ENCODE assay signal across 19 mouse cellular contexts in the genomic region with DNA sequence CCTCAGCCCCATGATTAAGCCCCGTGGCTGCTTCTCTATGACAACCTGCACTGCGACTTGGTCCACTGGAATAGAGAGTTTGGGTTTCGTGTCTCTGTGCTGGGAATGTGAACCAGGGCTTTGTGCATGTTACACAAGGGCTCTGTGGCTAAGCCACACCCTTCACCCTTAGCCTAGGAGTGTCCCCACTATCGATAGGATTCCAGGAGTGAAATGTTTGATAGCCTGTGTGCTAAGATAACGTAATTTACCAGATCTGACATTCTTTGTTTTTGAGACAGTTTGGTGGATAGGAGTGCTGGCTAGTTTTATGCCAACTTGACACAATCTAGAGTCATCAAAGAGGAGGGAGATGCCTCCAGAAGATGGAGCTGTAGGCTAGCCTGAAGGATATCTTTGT. TPM values are rescaled to one million over a fixed set of nuclear protein-coding genes. Genes with fewer than 3 reads are reported as not detected.
DNase-seq lines count a peak whose midpoint lies in the region; ATAC-seq and TF ChIP-seq lines count a peak whose summit lies in the region.
"Had no signal": no experiment of that assay in that cellular context is flagged by ENCODE, and none has a peak within 500 bp of the region (broad histone marks: within the 10 kb centered on the region; RNA-seq: fewer than 3 reads in every experiment).

No protein-coding gene starts in this region.

- TF ChIP-seq CTCF in left cerebral cortex, adult 2 months (IDR thresholded peaks at IDR 0.05): peak; percentile 19

- H3K9me3 ChIP-seq in forebrain, embryonic 13.5 days (replicated peaks): no peaks in the 10 kb centered on the region
- H3K9me3 ChIP-seq in forebrain, embryonic 10.5 days: peaks cover under 1% of the 10 kb centered on the region; the same call in 1 of the 2 replicates
- H3K9me3 ChIP-seq: forebrain, embryonic 12.5 days; hindbrain, embryonic 12.5 days had no signal

- DNase-seq in forebrain, embryonic 10.5 days (ENCODE audit: extremely low spot score, low spot score): no peak
- DNase-seq in left cerebral cortex, adult 2 months (ENCODE audit: extremely low spot score in 1 of 2, low spot score in 2 of 2): no peak
- DNase-seq in left cerebral cortex, postnatal 10 days (ENCODE audit: extremely low spot score in 1 of 2, low spot score in 2 of 2): no peak
- peak; percentile 58 for DNase-seq in c-Kit-positive CD71-positive TER-119-negative erythroid progenitor cells, embryonic 14.5 days (ENCODE audit: low read depth)
- DNase-seq in adipocyte (ENCODE audit: low spot score): no peak
- DNase-seq: cerebellum, adult 8-10 months; gastrocnemius, adult 2 months; heart, adult 18-20 months; kidney, adult 11 months; lung, postnatal 4 days; midbrain, embryonic 14.5 days; right cerebral cortex, postnatal 14 days had no signal

- H3K27ac ChIP-seq in forebrain, embryonic 13.5 days: no peak overlapping the region
- H3K27ac ChIP-seq in forebrain, embryonic 10.5 days: no peak overlapping the region
- no peak overlapping the region for H3K27ac ChIP-seq in left cerebral cortex, adult 2 months
- H3K27ac ChIP-seq: forebrain, embryonic 12.5 days; gastrocnemius, adult 2 months; hindbrain, embryonic 12.5 days had no signal

- peaks cover 33% of the 10 kb centered on the region for H3K4me1 ChIP-seq in forebrain, embryonic 13.5 days
- H3K4me1 ChIP-seq in forebrain, embryonic 10.5 days: peaks cover 44% of the 10 kb centered on the region

- WGBS in forebrain, embryonic 13.5 days: 79% methylated on average over 5 of the region's 5 CpGs
- 77% methylated on average over 5 of the region's 5 CpGs for WGBS in forebrain, embryonic 10.5 days

- H3K9ac ChIP-seq in forebrain, embryonic 13.5 days: 0 out of 2 replicates have a peak overlapping the region, but pooled peaks have one; percentile 5
- H3K9ac ChIP-seq: forebrain, embryonic 12.5 days; hindbrain, embryonic 12.5 days had no signal

- intact Hi-C loops in left cerebral cortex, adult 2 months (cut with DNase I): no loop called here
- intact Hi-C loops in left cerebral cortex, postnatal 10 days (cut with DNase I): loop anchor here (10.0 kb wide), 1 partner anchor 373 kb away; no protein-coding TSS in a partner anchor

- no peak overlapping the region for H3K4me2 ChIP-seq in forebrain, embryonic 13.5 days
- H3K4me2 ChIP-seq: forebrain, embryonic 12.5 days; hindbrain, embryonic 12.5 days had no signal

- no peak overlapping the region for H3K4me3 ChIP-seq in forebrain, embryonic 13.5 days
- H3K4me3 ChIP-seq in forebrain, embryonic 10.5 days: no peak overlapping the region
- no peak overlapping the region for H3K4me3 ChIP-seq in left cerebral cortex, adult 2 months
- H3K4me3 ChIP-seq: forebrain, embryonic 12.5 days; gastrocnemius, adult 2 months; hindbrain, embryonic 12.5 days had no signal

- no peaks in the 10 kb centered on the region for H3K36me3 ChIP-seq in forebrain, embryonic 13.5 days (ENCODE audit: poor library complexity, severe bottlenecking)
- no peaks in the 10 kb centered on the region for H3K36me3 ChIP-seq in forebrain, embryonic 10.5 days (replicated peaks)
- H3K36me3 ChIP-seq: forebrain, embryonic 12.5 days; hindbrain, embryonic 12.5 days had no signal

- no peak for ATAC-seq in forebrain, embryonic 13.5 days
- peak; percentile 35 for ATAC-seq in megakaryocyte progenitor cell, adult 5-6 weeks (replicated peaks; ENCODE audit: poor library complexity)
- no peak for ATAC-seq in granulocyte monocyte progenitor cell, adult 5-6 weeks (replicated peaks; ENCODE audit: poor library complexity, severe bottlenecking)

- H3K27me3 ChIP-seq in forebrain, embryonic 13.5 days: peaks cover 19% of the 10 kb centered on the region
- peaks cover 48% of the 10 kb centered on the region for H3K27me3 ChIP-seq in forebrain, embryonic 10.5 days (ENCODE audit: poor library complexity, severe bottlenecking)

RNA-seq across cellular contexts. Expression of a gene that starts 4.3 kb away (rescaled TPM):
- 4.7 and 5.1 TPM in 2 replicates for polyA plus RNA-seq in forebrain, embryonic 13.5 days (2015; fragmentation: Nextera tagmentation; extraction: Ambion mirVana)
- 1.4 TPM in 2 replicates for polyA plus RNA-seq in forebrain, embryonic 10.5 days (2016; fragmentation: Nextera tagmentation; extraction: Ambion mirVana)
- total RNA-seq in left cerebral cortex, adult 2 months (2021): 1 to 10 TPM; 6.8 to 6.9 TPM
- total RNA-seq in left cerebral cortex, postnatal 10 days (2021): 1 to 10 TPM; 7.7 to 8.3 TPM
- total RNA-seq in megakaryocyte progenitor cell, adult 5-6 weeks (2015): 0.12 and 0.15 TPM in 2 replicates
- not detected in 2 replicates for total RNA-seq in megakaryocyte progenitor cell, adult 5-6 weeks (2017)
- total RNA-seq in granulocyte monocyte progenitor cell, adult 5-6 weeks (2014; fragmentation: Nextera tagmentation): 0.41 and 0.75 TPM in 2 replicates
- total RNA-seq in granulocyte monocyte progenitor cell, adult 5-6 weeks (2017): not detected in 2 replicates
- total RNA-seq: liver, adult 2 months had no signal
- polyA plus RNA-seq: liver, adult 2 months had no signal

RNA-seq across cellular contexts. Expression of a gene that starts 4.4 kb away (rescaled TPM):
- polyA plus RNA-seq in forebrain, embryonic 13.5 days (2015; fragmentation: Nextera tagmentation; extraction: Ambion mirVana): 16.8 and 16.9 TPM in 2 replicates
- polyA plus RNA-seq in forebrain, embryonic 10.5 days (2016; fragmentation: Nextera tagmentation; extraction: Ambion mirVana): 24.4 and 26.6 TPM in 2 replicates
- 10 to 100 TPM; 14.4 to 14.6 TPM for total RNA-seq in left cerebral cortex, adult 2 months (2021)
- total RNA-seq in left cerebral cortex, postnatal 10 days (2021): 10 to 100 TPM; 11.9 to 13.0 TPM
- 61.3 and 68.9 TPM in 2 replicates for total RNA-seq in megakaryocyte progenitor cell, adult 5-6 weeks (2015)
- 18.3 and 31.4 TPM in 2 replicates for total RNA-seq in megakaryocyte progenitor cell, adult 5-6 weeks (2017)
- 50.4 and 71.3 TPM in 2 replicates for total RNA-seq in granulocyte monocyte progenitor cell, adult 5-6 weeks (2014; fragmentation: Nextera tagmentation)
- total RNA-seq in granulocyte monocyte progenitor cell, adult 5-6 weeks (2017): 23.4 and 28.3 TPM in 2 replicates

RNA-seq across cellular contexts. Expression of a gene that starts 18.8 kb away (rescaled TPM):
- polyA plus RNA-seq in forebrain, embryonic 13.5 days (2015; fragmentation: Nextera tagmentation; extraction: Ambion mirVana): not detected in 2 replicates
- not detected in 2 replicates for polyA plus RNA-seq in forebrain, embryonic 10.5 days (2016; fragmentation: Nextera tagmentation; extraction: Ambion mirVana)
- total RNA-seq in left cerebral cortex, adult 2 months (2021): not detected
- under 1 TPM; 0.41 to 0.54 TPM for total RNA-seq in left cerebral cortex, postnatal 10 days (2021)
- 3.6 and 4.5 TPM in 2 replicates for total RNA-seq in megakaryocyte progenitor cell, adult 5-6 weeks (2015)
- total RNA-seq in megakaryocyte progenitor cell, adult 5-6 weeks (2017): 10.4 and 11.5 TPM in 2 replicates
- 1.8 and 6.4 TPM in 2 replicates for total RNA-seq in granulocyte monocyte progenitor cell, adult 5-6 weeks (2014; fragmentation: Nextera tagmentation)
- 7.6 and 13.5 TPM in 2 replicates for total RNA-seq in granulocyte monocyte progenitor cell, adult 5-6 weeks (2017)
- polyA plus RNA-seq: forebrain, embryonic 12.5 days; heart, postnatal 0 days; hindbrain, embryonic 12.5 days; midbrain, embryonic 14.5 days had no signal

RNA-seq across cellular contexts. Expression of a gene that starts 44.6 kb away (rescaled TPM):
- polyA plus RNA-seq in forebrain, embryonic 13.5 days (2015; fragmentation: Nextera tagmentation; extraction: Ambion mirVana): 0.14 TPM in 1 of 2 replicates, not detected in the other
- polyA plus RNA-seq in forebrain, embryonic 10.5 days (2016; fragmentation: Nextera tagmentation; extraction: Ambion mirVana): 0.36 and 0.88 TPM in 2 replicates
- total RNA-seq in left cerebral cortex, adult 2 months (2021): under 1 TPM; 0.20 to 0.63 TPM
- under 1 TPM; 0.47 to 0.57 TPM for total RNA-seq in left cerebral cortex, postnatal 10 days (2021)
- total RNA-seq in megakaryocyte progenitor cell, adult 5-6 weeks (2015): not detected in 2 replicates
- not detected in 2 replicates for total RNA-seq in megakaryocyte progenitor cell, adult 5-6 weeks (2017)
- total RNA-seq in granulocyte monocyte progenitor cell, adult 5-6 weeks (2014; fragmentation: Nextera tagmentation): not detected in 2 replicates
- not detected in 2 replicates for total RNA-seq in granulocyte monocyte progenitor cell, adult 5-6 weeks (2017)
- total RNA-seq: gastrocnemius, adult 2 months; heart, adult 18-20 months; liver, adult 2 months had no signal
- polyA plus RNA-seq: heart, postnatal 0 days; liver, adult 2 months had no signal

RNA-seq across cellular contexts. Expression of a gene that starts 45.6 kb away (rescaled TPM):
- 89.6 and 99.1 TPM in 2 replicates for polyA plus RNA-seq in forebrain, embryonic 13.5 days (2015; fragmentation: Nextera tagmentation; extraction: Ambion mirVana)
- 174 and 177 TPM in 2 replicates for polyA plus RNA-seq in forebrain, embryonic 10.5 days (2016; fragmentation: Nextera tagmentation; extraction: Ambion mirVana)
- total RNA-seq in left cerebral cortex, adult 2 months (2021): 10 to 100 TPM; 32.8 to 39.5 TPM
- total RNA-seq in left cerebral cortex, postnatal 10 days (2021): 10 to 100 TPM; 32.5 to 41.2 TPM
- total RNA-seq in megakaryocyte progenitor cell, adult 5-6 weeks (2015): 35.8 and 43.4 TPM in 2 replicates
- total RNA-seq in megakaryocyte progenitor cell, adult 5-6 weeks (2017): 40.0 and 44.3 TPM in 2 replicates
- total RNA-seq in granulocyte monocyte progenitor cell, adult 5-6 weeks (2014; fragmentation: Nextera tagmentation): 72.6 and 80.6 TPM in 2 replicates
- 38.6 and 40.9 TPM in 2 replicates for total RNA-seq in granulocyte monocyte progenitor cell, adult 5-6 weeks (2017)

Comparison
In these comparisons a context has a peak if more than half of its experiments do, and no peak if none do; other contexts are left out.
1. RNA of a gene that starts 4.3 kb away (total RNA-seq): 7.7 to 8.3 TPM in left cerebral cortex, postnatal 10 days and 6.8 to 6.9 TPM in left cerebral cortex, adult 2 months; 0.41 to 0.75 TPM in granulocyte monocyte progenitor cell, adult 5-6 weeks and 0.12 to 0.15 TPM in megakaryocyte progenitor cell, adult 5-6 weeks; every median in the first group is over 4 times any median in the second.